Mouse (Mus musculus) thymus, adult 2 months (tissue): Measurements from ENCODE around the gene Dxo.
"Not testable (repeated sequence)": the region's sequence is repeated elsewhere in the genome, so short reads cannot be mapped to it uniquely, and the experiment has no call there.

Source experiments
- CTCF ChIP-seq: fragments of 200-500 bp; IDR thresholded peaks from 2 replicates; pipeline ENCODE4 v1.5.1; 2012; ENCODE audit warnings: mild to moderate bottlenecking, control low read depth, low read length, moderate library complexity, borderline replicate concordance; ENCODE audit not compliant: control insufficient read depth, poor library complexity, insufficient read depth; ENCODE audit errors: extremely low read depth
- POLR2A ChIP-seq: fragments of 200-500 bp; IDR thresholded peaks from 2 replicates; pipeline ENCODE4 v1.6.1; 2012; ENCODE audit warnings: mild to moderate bottlenecking, low read length, control low read depth, moderate library complexity; ENCODE audit not compliant: control insufficient read depth, poor library complexity, insufficient read depth; ENCODE audit errors: extremely low read depth

DNA sequence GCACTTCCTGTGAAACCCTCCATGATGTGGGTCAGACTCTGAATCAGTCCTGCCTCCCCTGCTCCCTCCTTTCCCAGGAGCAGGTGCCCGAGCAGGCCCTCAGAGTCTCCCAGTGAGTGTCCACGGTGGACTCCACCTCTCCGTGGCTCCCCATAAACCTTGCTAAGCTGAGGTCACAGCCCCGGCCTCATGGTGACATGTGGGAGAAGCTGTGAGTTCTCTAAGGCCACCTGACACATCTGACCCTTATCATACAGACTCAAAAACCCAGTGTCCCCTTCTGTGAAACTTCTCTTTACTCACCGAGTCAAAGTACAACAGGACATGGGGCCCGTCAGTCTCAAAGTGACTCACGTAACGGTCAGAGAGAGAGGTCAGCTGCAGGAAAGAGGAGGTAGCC lies 26.0 kb upstream of the Dxo start:
- TF ChIP-seq CTCF, POLR2A: not testable (repeated sequence)
